Mouse (Mus musculus) heart, postnatal 0 days (tissue): Measurements from ENCODE around the gene Lyplal1.

Source experiments
- CTCF ChIP-seq: IDR thresholded peaks from 2 replicates; pipeline ENCODE4 v1.5.1; 2016; ENCODE audit warnings: antibody characterized with exemption, control low read depth, low read depth
- EP300 ChIP-seq: IDR thresholded peaks from 2 replicates; pipeline ENCODE4 v1.6.1; 2016; ENCODE audit warnings: antibody characterized with exemption, low read depth

DNA sequence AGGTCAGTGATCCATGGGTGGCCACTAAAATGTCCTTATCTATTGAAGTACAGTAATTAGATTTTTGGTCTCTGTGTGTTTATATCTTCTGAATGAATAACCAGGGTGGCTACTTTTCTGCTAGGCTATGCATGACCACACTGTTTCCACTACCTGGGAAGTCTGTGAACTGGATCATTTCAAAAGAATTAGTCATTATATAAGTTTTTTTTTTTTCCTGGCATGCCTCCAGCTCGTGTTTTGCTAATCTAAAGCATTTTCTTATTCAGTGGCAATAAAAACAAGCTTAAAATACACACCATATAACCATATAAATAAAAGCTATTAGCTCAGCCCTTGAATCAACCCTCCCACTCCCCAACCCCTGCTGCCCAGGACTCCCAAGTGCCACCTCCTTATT is 75.3 kb downstream of the Lyplal1 start:
- TF ChIP-seq CTCF (no peak), EP300 (no peak)
